Mouse (Mus musculus): ENCODE results near the gene D5Ertd579e.
"Not testable (repeated sequence)": the region's sequence is repeated elsewhere in the genome, so short reads cannot be mapped to it uniquely, and the experiment has no call there.

Gene D5Ertd579e

GRCm38 (mm10) chr5:36683586-36683985 lies 12.2 kb downstream of the D5Ertd579e start:
- no peak for DNase-seq (ENCODE audit: low spot score in 2 of 2)

GRCm38 (mm10) chr5:36681219-36681618 lies 14.6 kb downstream of the D5Ertd579e start:
- DNase-seq (ENCODE audit: low spot score in 2 of 2) = no peak

GRCm38 (mm10) chr5:36679918-36680598 lies 15.8 kb downstream of the D5Ertd579e start:
- no peak for DNase-seq (ENCODE audit: low spot score in 2 of 2)

- DNase-seq (ENCODE audit: low spot score in 2 of 2) = no peak
These were observed 17.0 kb downstream of the D5Ertd579e start for GRCm38 (mm10) chr5:36678799-36679198.

- no peak for DNase-seq (ENCODE audit: low spot score in 2 of 2)
These were observed 17.9 kb downstream of the D5Ertd579e start for GRCm38 (mm10) chr5:36677907-36678306.

GRCm38 (mm10) chr5:36675466-36675865 lies 20.4 kb downstream of the D5Ertd579e start:
- no peak for DNase-seq (ENCODE audit: low spot score in 2 of 2)

- DNase-seq (ENCODE audit: low spot score in 2 of 2) = no peak
These were observed 21.0 kb downstream of the D5Ertd579e start for GRCm38 (mm10) chr5:36674658-36675433.

GRCm38 (mm10) chr5:36669021-36670008 lies 26.5 kb downstream of the D5Ertd579e start:
- peak; percentile 72 to 77 for DNase-seq (ENCODE audit: low spot score in 2 of 2)

GRCm38 (mm10) chr5:36668572-36668971 lies 27.3 kb downstream of the D5Ertd579e start:
- DNase-seq (ENCODE audit: low spot score in 2 of 2) = no peak

- DNase-seq (ENCODE audit: low spot score in 2 of 2) = not testable (repeated sequence)
These were observed 27.8 kb downstream of the D5Ertd579e start for GRCm38 (mm10) chr5:36667986-36668385.

- no peak for DNase-seq (ENCODE audit: low spot score in 2 of 2)
These were observed 28.7 kb downstream of the D5Ertd579e start for GRCm38 (mm10) chr5:36667165-36667564.

- not testable (repeated sequence) for DNase-seq (ENCODE audit: low spot score in 2 of 2)
These were observed 29.1 kb downstream of the D5Ertd579e start for GRCm38 (mm10) chr5:36666699-36667098.

GRCm38 (mm10) chr5:36663329-36663728 lies 32.5 kb downstream of the D5Ertd579e start:
- DNase-seq (ENCODE audit: low spot score in 2 of 2) = no peak

GRCm38 (mm10) chr5:36660977-36661760 lies 34.7 kb downstream of the D5Ertd579e start:
- not testable (repeated sequence) for DNase-seq (ENCODE audit: low spot score in 2 of 2)

GRCm38 (mm10) chr5:36625612-36626011 lies 70.2 kb downstream of the D5Ertd579e start:
- DNase-seq (ENCODE audit: low spot score in 2 of 2) = no peak

- DNase-seq (ENCODE audit: low spot score in 2 of 2) = no peak
These were observed 72.2 kb downstream of the D5Ertd579e start for GRCm38 (mm10) chr5:36623670-36624069.

- DNase-seq (ENCODE audit: low spot score in 2 of 2) = no peak
These were observed 74.8 kb downstream of the D5Ertd579e start for GRCm38 (mm10) chr5:36621058-36621449.

- DNase-seq (ENCODE audit: low spot score in 2 of 2) = no peak
These were observed 75.3 kb downstream of the D5Ertd579e start for GRCm38 (mm10) chr5:36620409-36621057.

- DNase-seq (ENCODE audit: low spot score in 2 of 2) = no peak
These were observed 76.9 kb downstream of the D5Ertd579e start for GRCm38 (mm10) chr5:36618890-36619289.

- DNase-seq (ENCODE audit: low spot score in 2 of 2) = no peak
These were observed 77.5 kb downstream of the D5Ertd579e start for GRCm38 (mm10) chr5:36618356-36618755.
